Mouse (Mus musculus) stomach, postnatal 0 days (tissue): ENCODE measurements at regions not wholly inside any gene's neighbourhood (a gene's known extent, or its start where the extent isn't known, plus 50 kb on each side); places are given as distances from the start of the nearest gene placed in this dataset.

Source experiments
- CTCF ChIP-seq: IDR thresholded peaks from 2 replicates; pipeline ENCODE4 v1.5.1; 2016; ENCODE audit warnings: antibody characterized with exemption, low read depth, mild to moderate bottlenecking, moderate library complexity
- EP300 ChIP-seq: optimal IDR thresholded peaks from 2 replicates; pipeline ENCODE3; 2016; ENCODE audit warnings: antibody characterized with exemption

DNA sequence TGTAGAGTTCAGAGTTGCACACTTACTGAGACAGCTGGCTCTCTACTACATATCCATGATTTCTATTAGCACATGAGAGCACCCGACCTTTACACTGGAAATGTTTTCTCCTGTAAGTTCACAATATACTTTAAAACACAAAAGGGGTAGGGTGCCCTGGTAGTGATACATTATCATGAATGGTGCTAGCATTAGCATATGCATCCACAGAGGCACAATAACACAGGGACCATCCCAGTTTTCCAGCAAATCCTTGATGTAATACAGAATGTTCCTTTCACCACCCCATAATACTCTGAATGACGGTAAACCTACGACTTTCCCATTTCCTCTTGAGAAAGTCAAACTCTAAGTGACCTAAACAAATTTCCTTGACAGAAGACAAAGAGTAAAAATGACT, 548.3 kb upstream of the Jmjd1c start:
- TF ChIP-seq CTCF = no peak
- TF ChIP-seq EP300 = no peak
